Mouse (Mus musculus) E14TG2a.4 (cell line): ENCODE measurements around the gene Pax8.

Experiments
- H3K27me3 ChIP-seq: 2 replicates; pipeline ENCODE4 v1.6.1; 2014; ENCODE audit warnings: low read length, control low read depth; ENCODE audit not compliant: insufficient read depth
- H3K36me3 ChIP-seq: 2 replicates; pipeline ENCODE4 v1.6.1; 2014; ENCODE audit warnings: low read length, control low read depth; ENCODE audit not compliant: insufficient read depth
- H3K4me1 ChIP-seq: replicated peaks from 2 replicates; pipeline ENCODE4 v1.6.1; 2014; ENCODE audit warnings: low read depth, low read length, control low read depth
- H3K4me3 ChIP-seq: replicated peaks from 2 replicates; pipeline ENCODE4 v1.5.1; 2014; ENCODE audit warnings: mild to moderate bottlenecking, low read length
- H3K9me3 ChIP-seq: 2 replicates; pipeline ENCODE4 v1.6.1; 2014; ENCODE audit warnings: low read length, control low read depth
- CTCF ChIP-seq: conservative IDR thresholded peaks from 2 replicates; pipeline ENCODE4 v1.5.1; 2014; ENCODE audit warnings: low read length
- NANOG ChIP-seq: IDR thresholded peaks from 2 replicates; pipeline ENCODE4 v1.6.1; 2014; ENCODE audit warnings: borderline replicate concordance, low read length, mixed read lengths
- POU5F1 ChIP-seq: IDR thresholded peaks from 2 replicates; pipeline ENCODE4 v1.6.1; 2014; ENCODE audit warnings: low read length, borderline replicate concordance

Pax8 gene

DNA sequence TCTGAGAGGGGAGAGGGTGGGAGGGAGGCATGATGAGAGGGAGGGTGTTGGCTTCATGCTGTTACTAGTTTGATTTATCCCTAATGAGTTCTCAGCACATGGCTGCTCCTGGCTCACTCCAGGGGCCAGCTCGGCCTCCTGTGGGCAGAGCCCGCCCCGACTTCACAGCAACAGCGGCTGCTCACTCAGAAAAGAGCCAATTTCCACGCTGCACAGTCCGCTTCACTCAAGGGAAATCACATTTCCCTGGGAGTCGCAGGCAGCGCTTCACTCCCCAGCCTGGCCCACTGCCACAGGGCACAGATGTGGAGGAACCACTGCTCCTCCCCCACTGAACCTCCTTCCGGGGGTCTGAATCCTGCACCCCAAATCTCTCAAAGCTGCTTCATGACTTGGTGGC, 58.7 kb downstream of the Pax8 start:
- TF ChIP-seq POU5F1 (no peak), NANOG (no peak), CTCF (no peak)
- Histone ChIP-seq H3K27me3 (peaks cover 21% of the 10 kb centered on the region), H3K9me3 (peaks cover 5% of the 10 kb centered on the region; the same call in 1 of the 2 replicates), H3K4me3 (no peak overlapping the region), H3K4me1 (no peaks in the 10 kb centered on the region), H3K36me3 (peaks cover 7% of the 10 kb centered on the region; the same call in 1 of the 2 replicates)

GRCm38 (mm10) chr2:24413677-24414076, 61.7 kb downstream of the Pax8 start:
- no peaks in the 10 kb centered on the region for H3K9me3 ChIP-seq
- no peaks in the 10 kb centered on the region for H3K36me3 ChIP-seq
- peaks cover 6% of the 10 kb centered on the region for H3K4me1 ChIP-seq
- H3K4me3 ChIP-seq, result no peak overlapping the region
- TF ChIP-seq POU5F1 (no peak), NANOG (no peak), CTCF (no peak)
- peaks cover 24% of the 10 kb centered on the region for H3K27me3 ChIP-seq

DNA sequence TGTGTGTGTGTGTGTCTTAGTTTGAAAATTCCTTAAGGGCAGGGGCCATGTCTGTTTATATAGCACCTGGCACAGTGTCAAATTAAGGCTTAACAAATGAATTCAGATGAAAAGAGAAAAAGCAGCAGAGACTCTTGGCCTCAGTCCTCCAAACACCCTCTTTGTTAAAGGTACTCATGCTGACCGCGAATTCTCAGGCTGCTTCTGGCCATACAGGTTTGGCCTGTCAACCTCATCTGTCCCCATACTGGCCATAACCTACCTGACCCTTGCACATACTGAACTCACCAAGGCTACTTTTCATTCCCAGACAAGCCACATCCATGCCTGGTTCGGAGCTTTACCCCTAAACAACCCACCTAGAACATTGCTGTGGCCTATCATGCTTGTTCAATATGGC, 62.2 kb downstream of the Pax8 start:
- H3K36me3 ChIP-seq, result no peaks in the 10 kb centered on the region
- H3K4me1 ChIP-seq, result peaks cover 6% of the 10 kb centered on the region
- H3K27me3 ChIP-seq, result peaks cover 24% of the 10 kb centered on the region
- H3K9me3 ChIP-seq, result no peaks in the 10 kb centered on the region
- TF ChIP-seq CTCF (no peak), NANOG (no peak), POU5F1 (no peak)
- no peak overlapping the region for H3K4me3 ChIP-seq

DNA sequence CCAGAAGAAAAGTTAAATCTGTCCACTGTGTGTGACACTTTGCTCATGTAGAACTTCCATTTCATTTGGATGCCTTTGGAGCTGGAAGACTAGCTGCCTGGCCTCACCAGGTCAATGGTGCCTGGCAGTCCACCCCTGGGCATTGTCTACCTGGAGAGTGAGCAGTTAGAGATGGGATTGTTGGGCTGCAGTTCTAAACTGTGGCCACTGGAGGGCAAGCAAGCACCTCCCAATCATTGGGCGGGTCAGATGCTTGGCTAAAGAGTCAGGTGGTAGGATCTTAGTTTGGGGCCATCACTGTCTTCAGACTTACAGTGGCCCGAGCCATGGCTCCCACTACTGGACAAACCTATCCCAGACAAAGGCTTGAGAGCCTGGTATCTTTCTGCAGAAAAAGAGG, 66.2 kb downstream of the Pax8 start:
- TF ChIP-seq NANOG (no peak), CTCF (peak; percentile 82), POU5F1 (no peak)
- H3K4me3 ChIP-seq, result no peak overlapping the region
- H3K9me3 ChIP-seq, result no peaks in the 10 kb centered on the region
- peaks cover 13% of the 10 kb centered on the region for H3K4me1 ChIP-seq
- peaks cover 17% of the 10 kb centered on the region for H3K27me3 ChIP-seq
- peaks cover 10% of the 10 kb centered on the region for H3K36me3 ChIP-seq

- H3K4me3 ChIP-seq, result no peak overlapping the region
- H3K9me3 ChIP-seq, result no peaks in the 10 kb centered on the region
- TF ChIP-seq NANOG (no peak), CTCF (no peak), POU5F1 (no peak)
- H3K27me3 ChIP-seq, result peaks cover 30% of the 10 kb centered on the region
- H3K4me1 ChIP-seq, result peaks cover 13% of the 10 kb centered on the region
- H3K36me3 ChIP-seq, result peaks cover 13% of the 10 kb centered on the region
These were observed 67.5 kb downstream of the Pax8 start for GRCm38 (mm10) chr2:24407701-24408485.

DNA sequence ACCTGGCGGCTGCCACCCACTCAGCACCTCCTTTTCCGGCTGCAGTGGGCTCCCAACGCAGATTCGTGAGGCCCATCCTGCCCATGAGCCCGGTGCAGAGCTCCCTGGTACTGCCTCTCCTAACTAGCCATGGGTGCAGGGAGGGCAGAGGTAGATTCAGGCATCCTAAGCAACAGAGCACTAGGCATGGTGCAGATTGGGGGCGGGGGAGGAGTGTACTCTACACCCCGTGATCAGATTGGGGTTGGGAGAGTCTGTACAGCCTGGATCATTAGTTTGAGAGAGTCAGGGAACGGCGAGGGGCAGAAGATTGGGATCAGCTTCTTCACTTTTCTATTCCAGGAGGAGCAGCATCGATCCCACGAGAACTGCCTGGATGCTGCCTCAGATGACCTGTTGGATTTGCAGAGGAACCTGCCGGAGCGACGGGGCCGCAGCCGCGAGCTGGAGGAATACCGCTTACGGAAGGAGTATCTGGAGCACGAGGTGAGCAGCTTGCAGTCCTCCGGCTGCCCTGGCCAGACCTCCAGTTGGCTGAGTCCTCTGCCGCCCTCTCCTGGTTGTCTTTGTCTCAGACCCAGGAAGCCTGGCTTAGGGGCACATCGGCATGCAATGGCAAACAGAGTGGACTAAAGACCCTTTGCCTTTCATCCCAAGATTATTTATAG, 69.9 kb downstream of the Pax8 start:
- TF ChIP-seq NANOG (no peak; the same call in 1 of the 2 replicates), POU5F1 (no peak), CTCF (peak; percentile 45)
- Histone ChIP-seq H3K36me3 (peaks cover 21% of the 10 kb centered on the region), H3K9me3 (no peaks in the 10 kb centered on the region), H3K27me3 (peaks cover 28% of the 10 kb centered on the region), H3K4me3 (peak overlapping the region; percentile 65), H3K4me1 (peaks cover 13% of the 10 kb centered on the region)

DNA sequence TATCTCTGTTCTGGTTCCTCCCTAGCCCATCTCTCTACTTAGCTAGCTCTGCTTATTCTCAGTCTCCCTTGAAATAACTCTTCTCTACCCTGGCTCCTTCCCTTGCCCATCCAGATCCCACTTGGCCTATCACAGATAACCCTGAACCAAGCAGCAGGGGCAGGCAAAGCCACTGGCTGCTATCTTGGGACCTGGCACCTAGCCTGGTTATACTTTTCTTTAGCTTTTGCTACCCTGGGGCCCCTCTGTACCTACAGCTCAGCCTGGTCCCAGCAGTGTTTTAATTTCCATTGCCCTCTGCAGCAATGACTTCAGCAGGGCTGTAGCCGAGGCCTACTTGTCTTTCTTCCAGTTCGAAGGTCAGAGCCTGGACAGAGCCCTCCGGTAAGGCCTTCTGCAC, 74.7 kb downstream of the Pax8 start:
- peaks cover 7% of the 10 kb centered on the region for H3K4me1 ChIP-seq
- TF ChIP-seq CTCF (no peak), POU5F1 (no peak), NANOG (no peak)
- H3K9me3 ChIP-seq, result no peaks in the 10 kb centered on the region
- peaks cover 23% of the 10 kb centered on the region for H3K27me3 ChIP-seq
- no peak overlapping the region for H3K4me3 ChIP-seq
- H3K36me3 ChIP-seq, result peaks cover 14% of the 10 kb centered on the region; the same call in 1 of the 2 replicates

GRCm38 (mm10) chr2:24397115-24397514, 78.3 kb downstream of the Pax8 start:
- Histone ChIP-seq H3K27me3 (0 out of 2 replicates have a peak, but pooled peaks cover 3% of the 10 kb centered on the region), H3K36me3 (peaks cover 12% of the 10 kb centered on the region; the same call in 1 of the 2 replicates), H3K4me1 (no peaks in the 10 kb centered on the region), H3K9me3 (no peaks in the 10 kb centered on the region), H3K4me3 (no peak overlapping the region)
- peak; percentile 18; the same call in 1 of the 2 replicates for TF ChIP-seq CTCF
- TF ChIP-seq NANOG, result no peak
- TF ChIP-seq POU5F1, result no peak
